Mouse (Mus musculus) thymus, adult 2 months (tissue): ENCODE measurements around the gene Mapk11. TPM values are rescaled to one million over a fixed set of nuclear protein-coding genes. Genes with fewer than 3 reads are reported as not detected.

ENCODE experiments used
- DNase-seq: peaks from one replicate; pipeline ENCODE4 v3.0.0; 2021
- H3K27ac ChIP-seq: fragments of 200-500 bp; 2 replicates; pipeline ENCODE4 v1.5.1; 2012; ENCODE audit warnings: low read length, control low read depth; ENCODE audit not compliant: control insufficient read depth, insufficient read depth
- H3K27me3 ChIP-seq: fragments of 200-500 bp; 2 replicates; pipeline ENCODE4 v1.6.1; 2012; ENCODE audit warnings: mild to moderate bottlenecking, low read length, moderate library complexity, mixed read lengths; ENCODE audit not compliant: control insufficient read depth, insufficient read depth
- H3K36me3 ChIP-seq: fragments of 200-500 bp; 2 replicates; pipeline ENCODE4 v1.6.1; 2012; ENCODE audit warnings: mild to moderate bottlenecking, low read length, moderate library complexity; ENCODE audit not compliant: control insufficient read depth, insufficient read depth
- H3K4me1 ChIP-seq: fragments of 200-500 bp; replicated peaks from 2 replicates; pipeline ENCODE4 v1.6.1; 2012; ENCODE audit warnings: low read length; ENCODE audit not compliant: control insufficient read depth, insufficient read depth
- H3K4me3 ChIP-seq: fragments of 200-500 bp; 2 replicates; pipeline ENCODE4 v1.5.1; 2012; ENCODE audit warnings: mild to moderate bottlenecking, low read length, control low read depth, moderate library complexity; ENCODE audit not compliant: control insufficient read depth, insufficient read depth
- CTCF ChIP-seq: fragments of 200-500 bp; IDR thresholded peaks from 2 replicates; pipeline ENCODE4 v1.5.1; 2012; ENCODE audit warnings: mild to moderate bottlenecking, control low read depth, low read length, moderate library complexity, borderline replicate concordance; ENCODE audit not compliant: control insufficient read depth, poor library complexity, insufficient read depth; ENCODE audit errors: extremely low read depth
- POLR2A ChIP-seq: fragments of 200-500 bp; IDR thresholded peaks from 2 replicates; pipeline ENCODE4 v1.6.1; 2012; ENCODE audit warnings: mild to moderate bottlenecking, low read length, control low read depth, moderate library complexity; ENCODE audit not compliant: control insufficient read depth, poor library complexity, insufficient read depth; ENCODE audit errors: extremely low read depth
- WGBS: fragments of 180-500 bp; shearing (Covaris S2); methylation state at CpG from one replicate; pipeline ENCODE4 v1.1.7; 2018; 5-methylcytosine and 5-hydroxymethylcytosine counted together
- polyA plus RNA-seq: library from polyadenylated mRNA; depleted of rRNA; stranded (reverse); fragments of >200 nt; gene quantifications from 2 replicates; pipeline ENCODE4 v1.2.3, GENCODE M21; 2012

The Mapk11 gene
- polyA plus RNA-seq, 1 experiment: 28.6 TPM

- TF ChIP-seq POLR2A (no peak), CTCF (no peak)
- 16% methylated on average over 13 of the region's 13 CpGs for WGBS
- peak; percentile 39 for DNase-seq
- Histone ChIP-seq H3K36me3 (no peaks in the 10 kb centered on the region), H3K27ac (peak overlapping the region; percentile 49; the same call in 1 of the 2 replicates), H3K4me1 (peaks cover 43% of the 10 kb centered on the region), H3K27me3 (peaks cover 2% of the 10 kb centered on the region), H3K4me3 (peak overlapping the region; percentile 35)
These were observed 588 bp upstream of the Mapk11 start for GRCm38 (mm10) chr15:89150041-89150390.

- TF ChIP-seq CTCF (no peak), POLR2A (no peak)
These were observed 745 bp downstream of the Mapk11 start for GRCm38 (mm10) chr15:89148496-89149270.

GRCm38 (mm10) chr15:89147895-89148294 is 1.5 kb downstream of the Mapk11 start:
- Histone ChIP-seq H3K4me1 (peaks cover 46% of the 10 kb centered on the region), H3K27me3 (peaks cover 5% of the 10 kb centered on the region), H3K27ac (no peak overlapping the region), H3K4me3 (no peak overlapping the region), H3K36me3 (no peaks in the 10 kb centered on the region)
- no peak for DNase-seq
- TF ChIP-seq POLR2A: no peak
- no peak for TF ChIP-seq CTCF
- WGBS: 79% methylated on average over 4 of the region's 4 CpGs

More at GRCm38 (mm10) chr15:89148496-89149270, 745 bp downstream of the Mapk11 start:
- H3K36me3 ChIP-seq: no peaks in the 10 kb centered on the region
- peak; percentile 22 for DNase-seq
- peak overlapping the region; percentile 20; the same call in 1 of the 2 replicates for H3K27ac ChIP-seq
- H3K4me1 ChIP-seq: peaks cover 46% of the 10 kb centered on the region
- WGBS: 14% methylated on average over 25 of the region's 25 CpGs
- H3K4me3 ChIP-seq: peak overlapping the region; percentile 89
- H3K27me3 ChIP-seq: peaks cover 5% of the 10 kb centered on the region

GRCm38 (mm10) chr15:89147456-89147855 is 2.0 kb downstream of the Mapk11 start:
- H3K36me3 ChIP-seq: no peaks in the 10 kb centered on the region
- WGBS: 24% methylated on average over 10 of the region's 10 CpGs
- H3K4me3 ChIP-seq: no peak overlapping the region
- no peak overlapping the region for H3K27ac ChIP-seq
- no peak for TF ChIP-seq POLR2A
- TF ChIP-seq CTCF: no peak
- H3K4me1 ChIP-seq: peaks cover 46% of the 10 kb centered on the region
- DNase-seq: peak; percentile 19
- peaks cover 5% of the 10 kb centered on the region for H3K27me3 ChIP-seq

- peak; percentile 77 for DNase-seq
- WGBS: 3% methylated on average over 14 of the region's 16 CpGs
These were observed 2.4 kb downstream of the Mapk11 start for GRCm38 (mm10) chr15:89147024-89147423.

GRCm38 (mm10) chr15:89146537-89146936 is 2.9 kb downstream of the Mapk11 start:
- H3K27me3 ChIP-seq: peaks cover 5% of the 10 kb centered on the region
- H3K27ac ChIP-seq: no peak overlapping the region
- no peak for TF ChIP-seq CTCF
- TF ChIP-seq POLR2A: no peak
- DNase-seq: peak; percentile 65
- 1% methylated on average over 27 of the region's 27 CpGs for WGBS
- peaks cover 46% of the 10 kb centered on the region for H3K4me1 ChIP-seq
- H3K4me3 ChIP-seq: peak overlapping the region; percentile 36
- no peaks in the 10 kb centered on the region for H3K36me3 ChIP-seq

More at GRCm38 (mm10) chr15:89147024-89147423, 2.4 kb downstream of the Mapk11 start:
- Histone ChIP-seq H3K27ac (no peak overlapping the region), H3K4me3 (peak overlapping the region; percentile 36), H3K36me3 (no peaks in the 10 kb centered on the region), H3K27me3 (peaks cover 5% of the 10 kb centered on the region), H3K4me1 (peaks cover 46% of the 10 kb centered on the region)
- TF ChIP-seq POLR2A (no peak), CTCF (no peak)
